Mouse (Mus musculus): ENCODE measurements at regions not wholly inside any gene's neighbourhood (a gene's known extent, or its start where the extent isn't known, plus 50 kb on each side); places are given as distances from the start of the nearest gene placed in this dataset.

- ATAC-seq (ENCODE audit: poor library complexity, severe bottlenecking): no peak
Observed at GRCm38 (mm10) chr1:169439621-169440020, 91.6 kb downstream of the Nuf2 start.

DNA sequence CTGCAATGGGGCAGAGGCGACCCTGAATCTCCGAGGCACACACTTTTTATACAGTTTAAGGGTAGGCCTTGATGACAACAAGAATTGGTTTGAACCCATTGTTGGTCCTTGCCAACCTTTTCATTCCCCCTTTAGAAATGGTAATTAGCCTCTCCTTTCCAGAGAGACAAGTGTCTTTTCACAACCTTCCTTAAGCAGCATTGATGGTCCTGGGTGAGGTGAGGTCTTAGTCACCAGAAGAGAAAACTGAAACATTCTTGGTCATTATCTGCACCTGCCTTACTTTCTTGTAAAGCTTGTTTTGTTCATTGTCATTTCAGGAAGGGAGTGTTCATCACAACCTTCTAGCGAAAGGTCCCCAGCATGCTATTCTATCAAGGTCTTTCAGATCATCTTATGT is 93.3 kb downstream of the Nuf2 start:
- ATAC-seq (ENCODE audit: poor library complexity, severe bottlenecking): no peak

GRCm38 (mm10) chr1:169422408-169422807 is 108.9 kb downstream of the Nuf2 start:
- ATAC-seq (ENCODE audit: poor library complexity, severe bottlenecking): no peak

- ATAC-seq (ENCODE audit: poor library complexity, severe bottlenecking): no peak
Observed at GRCm38 (mm10) chr1:169421671-169422070, 109.6 kb downstream of the Nuf2 start.

- ATAC-seq (ENCODE audit: poor library complexity, severe bottlenecking): no peak
Observed at GRCm38 (mm10) chr1:169418665-169419045, 112.6 kb downstream of the Nuf2 start.

GRCm38 (mm10) chr1:169417979-169418664 is 113.1 kb downstream of the Nuf2 start:
- no peak for ATAC-seq (ENCODE audit: poor library complexity, severe bottlenecking)

- ATAC-seq (ENCODE audit: poor library complexity, severe bottlenecking): no peak
Observed at GRCm38 (mm10) chr1:169416701-169417100, 114.6 kb downstream of the Nuf2 start.

DNA sequence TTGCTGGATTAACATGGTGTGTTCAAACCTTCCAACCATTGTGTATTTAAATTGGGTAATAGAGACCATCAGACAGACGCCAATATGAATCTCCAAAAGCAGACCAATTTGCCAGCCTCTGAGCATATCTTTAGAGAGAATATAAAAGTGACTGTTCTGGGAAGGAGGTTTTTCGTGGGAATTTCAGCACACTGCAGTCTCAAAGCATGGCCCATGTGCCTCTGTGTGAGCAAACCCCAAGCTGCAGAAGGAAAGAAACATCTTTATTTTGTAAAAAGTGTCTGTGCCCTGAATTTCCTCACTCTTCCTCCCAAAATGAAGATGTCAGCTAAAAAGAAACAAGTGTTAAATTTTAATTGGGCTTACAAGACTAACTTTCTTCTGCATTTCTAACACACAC is 123.1 kb downstream of the Nuf2 start:
- no peak for ATAC-seq (ENCODE audit: poor library complexity, severe bottlenecking)

- ATAC-seq (ENCODE audit: poor library complexity, severe bottlenecking): no peak
Observed at GRCm38 (mm10) chr1:169400841-169401240, 130.4 kb downstream of the Nuf2 start.

GRCm38 (mm10) chr1:169397371-169397770 is 133.9 kb downstream of the Nuf2 start:
- no peak for ATAC-seq (ENCODE audit: poor library complexity, severe bottlenecking)

DNA sequence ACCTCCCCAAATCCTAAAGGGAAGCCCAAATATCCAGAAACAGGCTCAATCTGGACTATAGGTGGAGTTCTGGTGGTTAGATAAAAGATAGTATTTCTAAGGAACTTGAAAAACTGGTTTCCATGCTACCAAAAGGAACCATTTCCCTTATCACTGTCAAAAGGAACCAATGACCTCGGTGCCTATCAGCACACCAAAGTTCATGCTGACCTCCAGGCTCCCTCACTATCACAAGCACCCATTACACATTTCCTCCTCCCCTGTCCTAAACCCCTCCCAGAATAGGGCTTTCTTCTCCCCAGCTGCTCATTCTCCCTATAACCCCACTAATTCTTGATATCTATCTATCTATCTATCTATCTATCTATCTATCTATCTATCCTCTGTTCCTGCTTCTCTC is 144.2 kb downstream of the Nuf2 start:
- ATAC-seq (ENCODE audit: poor library complexity, severe bottlenecking): no peak

DNA sequence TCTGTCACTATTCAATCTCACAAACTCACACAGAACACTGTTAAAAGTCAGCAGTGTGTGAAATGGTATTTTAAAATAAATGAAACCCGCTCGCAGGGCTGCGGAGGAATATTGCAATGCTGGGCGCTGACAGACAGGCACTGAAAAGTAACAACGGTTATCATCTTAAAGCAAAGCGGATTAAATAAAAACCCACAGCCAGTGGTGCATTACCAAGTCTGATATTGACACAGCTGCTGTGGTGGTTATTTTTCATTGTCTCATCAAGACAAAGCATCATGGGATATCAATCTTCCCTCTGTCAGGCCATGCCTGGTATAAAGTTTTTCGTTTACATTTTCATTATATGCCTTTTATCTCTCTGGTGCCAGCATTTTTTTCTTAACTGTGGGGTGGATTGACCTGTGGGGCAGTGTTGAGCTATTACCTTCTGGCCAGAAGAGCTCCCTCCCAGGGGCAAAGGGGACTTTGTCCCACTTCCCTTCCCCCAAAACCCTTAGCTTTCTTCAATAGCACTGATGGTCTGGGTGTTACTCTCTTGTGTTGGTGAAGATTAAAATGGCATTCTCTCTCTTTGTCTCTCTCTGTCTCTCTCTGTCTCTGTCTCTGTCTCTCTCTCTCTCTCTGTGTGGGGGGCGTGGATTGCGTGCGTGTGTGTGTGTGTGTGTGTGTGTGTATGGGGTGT is 145.4 kb downstream of the Nuf2 start:
- ATAC-seq (ENCODE audit: poor library complexity, severe bottlenecking): no peak

DNA sequence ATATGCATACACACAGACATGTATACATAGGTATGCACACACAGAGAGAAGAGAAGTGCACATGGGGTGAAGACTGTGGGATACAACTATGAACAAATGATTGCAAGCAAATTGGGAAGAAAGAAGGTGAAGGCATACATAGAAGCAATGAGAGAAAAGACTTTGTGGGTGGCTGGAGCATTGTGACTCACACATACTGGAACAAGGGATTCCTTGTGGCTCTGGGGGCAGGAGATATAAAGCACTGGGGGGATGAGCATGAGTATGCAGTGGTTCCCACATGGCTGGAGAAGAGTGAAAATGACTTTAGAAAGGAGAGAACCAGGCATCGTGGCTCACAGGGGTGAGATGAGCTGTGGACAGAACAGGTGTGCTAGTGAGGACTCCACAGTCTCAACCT is 156.6 kb downstream of the Nuf2 start:
- no peak for ATAC-seq (ENCODE audit: poor library complexity, severe bottlenecking)

- no peak for ATAC-seq (ENCODE audit: poor library complexity, severe bottlenecking)
Observed at GRCm38 (mm10) chr1:169368758-169369157, 162.5 kb downstream of the Nuf2 start.

GRCm38 (mm10) chr1:169367772-169368501 is 163.3 kb downstream of the Nuf2 start:
- ATAC-seq (ENCODE audit: poor library complexity, severe bottlenecking): no peak

- no peak for ATAC-seq (ENCODE audit: poor library complexity, severe bottlenecking)
Observed at GRCm38 (mm10) chr1:169367316-169367715, 163.9 kb downstream of the Nuf2 start.

- ATAC-seq (ENCODE audit: poor library complexity, severe bottlenecking): no peak
Observed at GRCm38 (mm10) chr1:169362564-169362963, 168.7 kb downstream of the Nuf2 start.

GRCm38 (mm10) chr1:169357652-169358241 is 173.5 kb downstream of the Nuf2 start:
- no peak for ATAC-seq (ENCODE audit: poor library complexity, severe bottlenecking)

DNA sequence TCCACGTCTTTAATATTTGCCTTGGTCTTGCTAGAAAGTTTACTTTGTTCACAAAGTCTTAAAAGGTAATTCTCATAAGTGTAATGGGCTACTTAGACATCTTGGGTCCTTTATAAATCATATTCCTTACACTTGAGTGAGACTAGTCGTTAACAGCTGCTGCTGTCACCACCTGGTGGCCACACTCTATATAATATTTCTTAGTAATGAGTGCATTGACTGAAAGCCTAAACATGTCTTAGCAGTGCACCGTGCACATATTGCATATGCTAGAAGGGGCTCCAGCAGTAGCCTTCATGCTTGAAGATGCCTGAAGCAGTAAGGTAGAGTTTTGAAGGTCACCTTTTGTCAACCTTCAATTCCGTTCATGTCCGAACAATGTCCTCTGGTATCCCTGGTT is 177.2 kb downstream of the Nuf2 start:
- ATAC-seq (ENCODE audit: poor library complexity, severe bottlenecking): no peak

DNA sequence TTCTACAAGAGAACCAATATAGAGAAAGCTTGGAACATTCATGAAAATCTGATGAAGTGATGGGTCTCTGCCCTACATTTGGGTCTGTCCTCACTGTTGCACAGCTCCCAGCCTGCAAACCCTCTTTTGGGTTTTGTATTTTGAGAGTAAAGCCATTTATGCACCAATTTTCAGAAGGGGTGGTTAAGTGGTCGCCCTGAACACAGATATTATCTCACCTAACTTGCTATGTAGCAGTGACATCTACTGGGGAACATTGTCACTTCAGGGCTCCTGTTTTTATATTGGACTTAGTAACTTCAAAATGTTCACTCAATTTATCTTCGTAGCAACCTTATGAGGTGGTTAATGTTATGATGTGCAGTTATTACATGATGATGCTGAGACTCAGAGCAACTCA is 183.6 kb downstream of the Nuf2 start:
- ATAC-seq (ENCODE audit: poor library complexity, severe bottlenecking): no peak

- no peak for ATAC-seq (ENCODE audit: poor library complexity, severe bottlenecking)
Observed at GRCm38 (mm10) chr1:169346876-169347275, 184.4 kb downstream of the Nuf2 start.

DNA sequence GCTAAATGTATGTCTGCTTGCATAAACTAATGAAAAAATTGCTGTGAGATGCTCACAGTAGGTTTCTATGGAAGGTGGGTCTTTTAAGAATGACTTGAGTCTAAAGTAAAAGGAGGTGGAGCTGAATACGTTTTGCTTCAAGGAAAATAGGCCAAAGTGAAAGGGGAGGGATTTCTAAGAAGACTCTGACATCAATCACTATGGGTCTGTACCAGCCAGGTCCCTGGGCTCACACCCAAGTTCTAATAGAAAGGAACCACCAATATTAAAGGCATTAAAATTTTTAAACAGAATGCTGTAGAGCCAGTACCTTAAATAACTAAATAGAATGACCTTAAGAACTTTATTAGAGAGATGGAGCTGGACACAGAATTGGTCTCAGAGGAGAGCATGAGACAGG is 190.1 kb downstream of the Nuf2 start:
- no peak for ATAC-seq (ENCODE audit: poor library complexity, severe bottlenecking)

All from megakaryocyte, adult 5-6 weeks (primary cell).